Mouse (Mus musculus): ENCODE measurements around the gene Mrpl33. TPM values are rescaled to one million over a fixed set of nuclear protein-coding genes. Genes with fewer than 3 reads are reported as not detected.
A peak's percentile ranks its signal among the peaks of the same experiment; 100 is the strongest.
"Not testable (repeated sequence)": the region's sequence is repeated elsewhere in the genome, so short reads cannot be mapped to it uniquely, and the experiment has no call there.

Mrpl33 gene
- polyA plus RNA-seq, 1 experiment from 2014 or later, result 240 TPM

DNA sequence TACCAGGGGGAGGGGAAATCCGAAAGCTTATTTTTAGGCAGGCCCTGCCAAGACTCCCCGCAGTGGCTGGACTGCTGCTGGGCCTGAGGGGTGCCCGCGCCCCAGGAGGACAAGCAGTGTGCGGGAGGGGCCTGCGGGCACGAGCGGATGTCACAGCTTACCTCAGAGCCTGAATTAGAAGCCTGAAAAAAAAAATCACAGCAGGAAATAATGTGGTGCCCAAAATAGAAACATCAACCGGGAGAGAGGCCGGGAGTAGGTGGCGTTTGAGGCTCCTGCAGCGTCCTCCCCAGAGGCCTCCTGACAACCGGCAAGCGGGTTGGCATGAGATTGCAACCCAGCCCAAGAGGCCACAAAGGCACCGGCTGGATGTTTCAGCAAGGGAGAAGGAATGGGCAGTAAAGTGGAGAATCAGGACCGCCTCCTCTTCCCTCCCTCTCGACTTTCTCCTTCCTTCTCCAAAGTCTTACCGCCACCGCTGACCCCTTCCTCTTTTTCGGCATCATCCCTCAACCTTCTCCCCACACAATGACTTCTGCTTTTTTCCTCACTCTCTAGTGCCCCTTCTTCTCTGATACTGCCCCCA is 25.6 kb upstream of the Mrpl33 start:
- H3K27me3 ChIP-seq, result peaks cover 12% of the 10 kb centered on the region; the same call in 1 of the 2 replicates
- H3K36me3 ChIP-seq, result no peaks in the 10 kb centered on the region
- no peak overlapping the region for H3K9ac ChIP-seq
- H3K9me3 ChIP-seq (replicated peaks), result no peaks in the 10 kb centered on the region
- ATAC-seq (ENCODE audit: low read depth) (no peak), DNase-seq (no peak)
- no peak overlapping the region for H3K27ac ChIP-seq
- peak overlapping the region; percentile 9 for H3K4me2 ChIP-seq
- H3K4me1 ChIP-seq (replicated peaks), result 0 out of 2 replicates have a peak, but pooled peaks cover 6% of the 10 kb centered on the region
- H3K4me3 ChIP-seq (replicated peaks), result peak overlapping the region; percentile 8; the same call in 1 of the 2 replicates
- 11% methylated on average over 20 of the region's 20 CpGs for WGBS (ENCODE audit: insufficient replicate concordance)

DNA sequence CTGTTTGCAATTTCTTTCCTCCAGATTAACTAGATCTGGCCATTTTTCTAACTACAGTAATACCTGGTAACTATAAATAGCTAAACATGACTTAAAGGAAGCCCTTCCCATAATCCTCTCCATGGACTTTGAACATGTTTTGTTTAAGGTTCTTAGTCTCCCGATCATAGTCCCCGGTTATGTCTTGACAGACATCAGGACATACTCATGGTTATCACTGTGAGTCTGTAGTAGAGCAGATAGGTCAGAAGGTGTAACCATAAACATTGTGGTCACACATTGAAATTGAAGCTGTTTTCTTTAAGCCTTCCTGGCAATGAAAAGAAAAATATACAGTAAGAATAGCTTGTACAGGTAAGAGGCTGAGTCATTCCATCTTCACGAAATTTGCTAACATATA is 23.0 kb upstream of the Mrpl33 start:
- no peaks in the 10 kb centered on the region for H3K36me3 ChIP-seq
- 0 out of 2 replicates have a peak, but pooled peaks cover 6% of the 10 kb centered on the region for H3K4me1 ChIP-seq (replicated peaks)
- H3K27ac ChIP-seq, result no peak overlapping the region
- H3K27me3 ChIP-seq, result peaks cover 12% of the 10 kb centered on the region; the same call in 1 of the 2 replicates
- ATAC-seq (ENCODE audit: low read depth) (no peak), DNase-seq (no peak)
- H3K9ac ChIP-seq, result no peak overlapping the region
- H3K4me3 ChIP-seq (replicated peaks), result no peak overlapping the region
- WGBS (ENCODE audit: insufficient replicate concordance), result 72% methylated on average over 3 of the region's 3 CpGs
- no peaks in the 10 kb centered on the region for H3K9me3 ChIP-seq (replicated peaks)
- H3K4me2 ChIP-seq, result no peak overlapping the region

- Histone ChIP-seq H3K27me3 (peaks cover 4% of the 10 kb centered on the region; the same call in 1 of the 2 replicates), H3K4me1 (replicated peaks) (no peaks in the 10 kb centered on the region), H3K27ac (no peak overlapping the region), H3K9ac (no peak overlapping the region), H3K36me3 (no peaks in the 10 kb centered on the region), H3K4me2 (no peak overlapping the region), H3K9me3 (replicated peaks) (no peaks in the 10 kb centered on the region), H3K4me3 (replicated peaks) (no peak overlapping the region)
- DNase-seq (no peak), ATAC-seq (ENCODE audit: low read depth) (no peak)
- 69% methylated on average over 7 of the region's 7 CpGs for WGBS (ENCODE audit: insufficient replicate concordance)
Observed at GRCm38 (mm10) chr5:31576539-31576975, 20.2 kb upstream of the Mrpl33 start.

GRCm38 (mm10) chr5:31581263-31581662 is 15.5 kb upstream of the Mrpl33 start:
- no peaks in the 10 kb centered on the region for H3K9me3 ChIP-seq (replicated peaks)
- H3K4me2 ChIP-seq, result no peak overlapping the region
- DNase-seq (no peak), ATAC-seq (ENCODE audit: low read depth) (no peak)
- H3K27ac ChIP-seq, result no peak overlapping the region
- no peak overlapping the region for H3K9ac ChIP-seq
- H3K36me3 ChIP-seq, result no peaks in the 10 kb centered on the region
- WGBS (ENCODE audit: insufficient replicate concordance), result 56% methylated on average over 6 of the region's 6 CpGs
- H3K27me3 ChIP-seq, result no peaks in the 10 kb centered on the region
- no peak overlapping the region for H3K4me3 ChIP-seq (replicated peaks)
- no peaks in the 10 kb centered on the region for H3K4me1 ChIP-seq (replicated peaks)

GRCm38 (mm10) chr5:31581932-31582331 is 14.8 kb upstream of the Mrpl33 start:
- 47% methylated on average over 3 of the region's 3 CpGs for WGBS (ENCODE audit: insufficient replicate concordance)
- Histone ChIP-seq H3K4me1 (replicated peaks) (no peaks in the 10 kb centered on the region), H3K27me3 (no peaks in the 10 kb centered on the region), H3K9me3 (replicated peaks) (no peaks in the 10 kb centered on the region), H3K27ac (no peak overlapping the region), H3K9ac (no peak overlapping the region), H3K4me3 (replicated peaks) (no peak overlapping the region), H3K4me2 (no peak overlapping the region), H3K36me3 (no peaks in the 10 kb centered on the region)
- DNase-seq, result no peak
- ATAC-seq (ENCODE audit: low read depth), result no peak

GRCm38 (mm10) chr5:31583261-31583660 is 13.5 kb upstream of the Mrpl33 start:
- Histone ChIP-seq H3K4me1 (replicated peaks) (no peaks in the 10 kb centered on the region), H3K9ac (no peak overlapping the region), H3K36me3 (no peaks in the 10 kb centered on the region), H3K9me3 (replicated peaks) (no peaks in the 10 kb centered on the region), H3K27me3 (no peaks in the 10 kb centered on the region), H3K27ac (no peak overlapping the region), H3K4me3 (replicated peaks) (no peak overlapping the region), H3K4me2 (no peak overlapping the region)
- ATAC-seq (ENCODE audit: low read depth), result no peak
- DNase-seq, result no peak
- WGBS (ENCODE audit: insufficient replicate concordance), result 63% methylated on average over 2 of the region's 2 CpGs

DNA sequence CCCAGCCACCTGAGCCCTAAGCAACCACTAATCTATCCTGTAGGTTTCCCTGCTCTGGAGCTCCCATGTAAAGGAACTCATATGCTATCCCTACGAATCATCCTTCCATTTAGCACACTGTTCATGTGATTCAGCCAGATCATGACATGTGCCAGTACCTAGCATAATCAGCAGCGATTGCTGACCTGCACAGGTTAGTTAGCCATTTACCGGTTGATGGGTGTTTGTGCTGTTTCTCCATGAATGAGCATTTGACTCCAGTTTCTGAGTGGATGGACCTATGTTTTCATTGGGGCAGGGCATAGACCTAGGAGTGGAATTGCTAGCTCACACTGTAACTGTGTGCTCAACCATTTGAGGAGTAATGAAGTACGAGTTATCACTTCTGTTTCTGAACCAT is 11.2 kb upstream of the Mrpl33 start:
- Histone ChIP-seq H3K4me1 (replicated peaks) (no peaks in the 10 kb centered on the region), H3K9me3 (replicated peaks) (peaks cover 3% of the 10 kb centered on the region; the same call in 1 of the 2 replicates), H3K4me2 (no peak overlapping the region), H3K4me3 (replicated peaks) (no peak overlapping the region), H3K36me3 (no peaks in the 10 kb centered on the region), H3K27me3 (no peaks in the 10 kb centered on the region), H3K27ac (no peak overlapping the region), H3K9ac (no peak overlapping the region)
- DNase-seq (no peak), ATAC-seq (ENCODE audit: low read depth) (no peak)
- WGBS (ENCODE audit: insufficient replicate concordance), result 68% methylated on average over 4 of the region's 4 CpGs

- DNase-seq, result no peak
- peaks cover 3% of the 10 kb centered on the region; the same call in 1 of the 2 replicates for H3K9me3 ChIP-seq (replicated peaks)
- H3K9ac ChIP-seq, result no peak overlapping the region
- no peak overlapping the region for H3K4me2 ChIP-seq
- H3K36me3 ChIP-seq, result no peaks in the 10 kb centered on the region
- no peaks in the 10 kb centered on the region for H3K27me3 ChIP-seq
- H3K4me1 ChIP-seq (replicated peaks), result no peaks in the 10 kb centered on the region
- no peak overlapping the region for H3K27ac ChIP-seq
- 72% methylated on average over 2 of the region's 2 CpGs for WGBS (ENCODE audit: insufficient replicate concordance)
- ATAC-seq (ENCODE audit: low read depth), result no peak
- H3K4me3 ChIP-seq (replicated peaks), result no peak overlapping the region
Observed at GRCm38 (mm10) chr5:31588016-31588415, 8.7 kb upstream of the Mrpl33 start.

DNA sequence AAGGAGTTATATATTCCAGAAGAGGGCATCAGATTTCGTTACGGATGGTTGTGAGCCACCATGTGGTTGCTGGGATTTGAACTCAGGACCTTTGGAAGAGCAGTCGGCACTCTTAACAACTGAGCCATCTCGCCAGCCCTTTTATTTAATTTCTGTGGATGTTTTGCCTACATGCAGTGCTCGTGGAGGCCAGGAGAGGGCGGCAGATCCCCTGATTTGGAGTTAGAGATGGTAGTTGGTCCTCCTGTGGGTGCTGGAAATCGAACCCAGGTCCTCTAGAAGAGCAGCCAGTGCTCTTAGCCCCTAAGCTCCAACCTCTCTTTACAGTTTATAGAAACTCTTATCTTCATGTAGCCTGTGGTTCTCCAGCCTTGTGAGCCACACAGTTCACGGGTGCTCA is 8.1 kb upstream of the Mrpl33 start:
- not testable (repeated sequence) for ATAC-seq (ENCODE audit: low read depth); H3K4me3 ChIP-seq (replicated peaks); H3K27me3 ChIP-seq; H3K4me2 ChIP-seq; DNase-seq; H3K36me3 ChIP-seq; H3K4me1 ChIP-seq (replicated peaks); H3K9me3 ChIP-seq (replicated peaks); H3K27ac ChIP-seq; H3K9ac ChIP-seq
- WGBS (ENCODE audit: insufficient replicate concordance), result 68% methylated on average over 8 of the region's 8 CpGs

GRCm38 (mm10) chr5:31589711-31590319 is 6.9 kb upstream of the Mrpl33 start:
- Histone ChIP-seq H3K27ac (no peak overlapping the region), H3K9me3 (replicated peaks) (peaks cover 3% of the 10 kb centered on the region; the same call in 1 of the 2 replicates), H3K9ac (no peak overlapping the region), H3K4me2 (no peak overlapping the region), H3K4me3 (replicated peaks) (no peak overlapping the region), H3K27me3 (no peaks in the 10 kb centered on the region), H3K4me1 (replicated peaks) (no peaks in the 10 kb centered on the region), H3K36me3 (no peaks in the 10 kb centered on the region)
- DNase-seq, result no peak
- ATAC-seq (ENCODE audit: low read depth), result no peak
- 71% methylated on average over 14 of the region's 14 CpGs for WGBS (ENCODE audit: insufficient replicate concordance)

- no peak overlapping the region for H3K27ac ChIP-seq
- H3K36me3 ChIP-seq, result no peaks in the 10 kb centered on the region
- no peaks in the 10 kb centered on the region; the same call in 1 of the 2 replicates for H3K4me1 ChIP-seq (replicated peaks)
- peaks cover 3% of the 10 kb centered on the region; the same call in 1 of the 2 replicates for H3K9me3 ChIP-seq (replicated peaks)
- no peaks in the 10 kb centered on the region for H3K27me3 ChIP-seq
- no peak overlapping the region for H3K4me2 ChIP-seq
- no peak overlapping the region for H3K9ac ChIP-seq
- DNase-seq (no peak), ATAC-seq (ENCODE audit: low read depth) (no peak)
- no peak overlapping the region for H3K4me3 ChIP-seq (replicated peaks)
- WGBS (ENCODE audit: insufficient replicate concordance), result 75% methylated on average over 7 of the region's 7 CpGs
Observed at GRCm38 (mm10) chr5:31591122-31591521, 5.6 kb upstream of the Mrpl33 start.

GRCm38 (mm10) chr5:31595868-31596267 is 867 bp upstream of the Mrpl33 start:
- no peak overlapping the region for H3K9ac ChIP-seq
- H3K4me3 ChIP-seq (replicated peaks), result no peak overlapping the region
- no peak overlapping the region for H3K4me2 ChIP-seq
- H3K27ac ChIP-seq, result no peak overlapping the region
- H3K9me3 ChIP-seq (replicated peaks), result no peaks in the 10 kb centered on the region
- no peak for ATAC-seq (ENCODE audit: low read depth)
- WGBS (ENCODE audit: insufficient replicate concordance), result 57% methylated on average over 4 of the region's 4 CpGs
- H3K27me3 ChIP-seq, result no peaks in the 10 kb centered on the region; the same call in 1 of the 2 replicates
- H3K4me1 ChIP-seq (replicated peaks), result peaks cover 15% of the 10 kb centered on the region
- no peaks in the 10 kb centered on the region for H3K36me3 ChIP-seq
- no peak for DNase-seq
